Mouse (Mus musculus) brown adipose tissue, adult 24 weeks (tissue): ENCODE data around the gene Klhdc2. TPM values are rescaled to one million over a fixed set of nuclear protein-coding genes. Genes with fewer than 3 reads are reported as not detected.

ENCODE experiments used
- H3K27ac ChIP-seq: fragments of 200-500 bp; replicated peaks from 2 replicates; pipeline ENCODE4 v1.5.1; 2012; ENCODE audit warnings: low read depth, mild to moderate bottlenecking, low read length
- H3K4me1 ChIP-seq: fragments of 200-500 bp; 2 replicates; pipeline ENCODE4 v1.6.1; 2012; ENCODE audit warnings: low read length, mixed read lengths; ENCODE audit not compliant: control insufficient read depth, insufficient read depth, insufficient read length
- H3K4me3 ChIP-seq: fragments of 200-500 bp; 2 replicates; pipeline ENCODE4 v1.5.1; 2012; ENCODE audit warnings: low read depth, mild to moderate bottlenecking, low read length, moderate library complexity; ENCODE audit not compliant: insufficient read depth
- polyA plus RNA-seq: library from polyadenylated mRNA; stranded (reverse); fragments of >200 nt; gene quantifications from 2 replicates; pipeline ENCODE4 v1.2.4, GENCODE M21; 2012; ENCODE audit not compliant: missing spikeins, insufficient read depth, insufficient read length

Klhdc2 gene
- polyA plus RNA-seq, 1 experiment = 49.7 TPM

- no peak overlapping the region for H3K27ac ChIP-seq
Measured at GRCm38 (mm10) chr12:69349928-69350327, 53.4 kb downstream of the Klhdc2 start.

GRCm38 (mm10) chr12:69351685-69352084 is 55.2 kb downstream of the Klhdc2 start:
- no peak overlapping the region for H3K27ac ChIP-seq
- H3K4me3 ChIP-seq = no peak overlapping the region
- H3K4me1 ChIP-seq = no peaks in the 10 kb centered on the region

More at GRCm38 (mm10) chr12:69349928-69350327, 53.4 kb downstream of the Klhdc2 start:
- no peak overlapping the region for H3K4me3 ChIP-seq
- H3K4me1 ChIP-seq = no peaks in the 10 kb centered on the region

- Histone ChIP-seq H3K4me1 (no peaks in the 10 kb centered on the region), H3K4me3 (peak within 1 kb of the TSS; percentile 76), H3K27ac (peak within 1 kb of the TSS; percentile 79)
Measured at GRCm38 (mm10) chr12:69356546-69357299, 60.2 kb downstream of the Klhdc2 start, which contains the start of gene Nemf. Nemf (minus strand) TSS chr12:69357165.

GRCm38 (mm10) chr12:69357300-69357646 is 60.8 kb downstream of the Klhdc2 start:
- Histone ChIP-seq H3K4me3 (peak overlapping the region; percentile 76), H3K27ac (peak overlapping the region; percentile 79), H3K4me1 (no peaks in the 10 kb centered on the region)

Other genes starting within 250 kb of the Klhdc2 start
- gene Rps29, start 137.5 kb upstream of the Klhdc2 start, polyA plus RNA-seq = 755 and 1,361 TPM in 2 replicates
- not detected in 2 replicates for gene Lrr1, start 127.9 kb upstream of the Klhdc2 start, polyA plus RNA-seq
- 338 and 450 TPM in 2 replicates for gene Rpl36al, start 112.6 kb upstream of the Klhdc2 start, polyA plus RNA-seq
- gene Mgat2, start 112.5 kb upstream of the Klhdc2 start, polyA plus RNA-seq = 15.3 and 16.1 TPM in 2 replicates
- gene Gm49383, start 99.6 kb upstream of the Klhdc2 start, polyA plus RNA-seq = 2.2 TPM in 1 of 2 replicates, not detected in the other
- not detected in 2 replicates for gene Dnaaf2, start 98.3 kb upstream of the Klhdc2 start, polyA plus RNA-seq
- gene Gm49384, start 92.4 kb upstream of the Klhdc2 start, polyA plus RNA-seq = 2.3 and 3.8 TPM in 2 replicates
- not detected in 2 replicates for gene Pole2, start 68.5 kb upstream of the Klhdc2 start, polyA plus RNA-seq
- gene Klhdc1, start 55.5 kb upstream of the Klhdc2 start, polyA plus RNA-seq = 9.0 and 9.3 TPM in 2 replicates
- 16.5 and 33.9 TPM in 2 replicates for gene Nemf, start 60.5 kb downstream of the Klhdc2 start, polyA plus RNA-seq
- 43.2 and 49.8 TPM in 2 replicates for gene Arf6, start 75.5 kb downstream of the Klhdc2 start, polyA plus RNA-seq
- not detected in 2 replicates for gene Gm9887, start 75.8 kb downstream of the Klhdc2 start, polyA plus RNA-seq